Mouse (Mus musculus): ENCODE data around the gene Inpp4a.
A peak's percentile ranks its signal among the peaks of the same experiment; 100 is the strongest.

The Inpp4a gene

DNA sequence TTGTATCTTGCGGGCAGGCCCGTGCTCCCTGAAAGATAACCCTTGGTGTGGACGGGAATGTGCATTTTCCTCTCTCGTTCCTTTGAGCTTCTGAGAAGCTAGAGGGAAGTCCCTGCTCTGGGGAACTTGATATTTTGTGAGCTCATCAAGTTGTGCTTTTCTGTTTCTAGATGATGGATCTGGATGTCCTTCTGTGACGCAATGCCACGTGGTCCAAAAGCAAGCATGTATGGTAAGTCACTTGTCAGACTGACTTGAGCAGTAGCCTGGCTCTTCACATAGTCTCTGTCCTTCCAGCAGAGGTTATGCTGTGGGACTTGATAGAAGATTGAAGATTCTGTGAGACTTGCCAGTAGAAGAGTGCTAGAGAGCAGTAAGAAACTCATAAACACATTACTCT is 57.5 kb downstream of the Inpp4a start:
- DNase-seq (ENCODE audit: low read depth) = no peak

DNA sequence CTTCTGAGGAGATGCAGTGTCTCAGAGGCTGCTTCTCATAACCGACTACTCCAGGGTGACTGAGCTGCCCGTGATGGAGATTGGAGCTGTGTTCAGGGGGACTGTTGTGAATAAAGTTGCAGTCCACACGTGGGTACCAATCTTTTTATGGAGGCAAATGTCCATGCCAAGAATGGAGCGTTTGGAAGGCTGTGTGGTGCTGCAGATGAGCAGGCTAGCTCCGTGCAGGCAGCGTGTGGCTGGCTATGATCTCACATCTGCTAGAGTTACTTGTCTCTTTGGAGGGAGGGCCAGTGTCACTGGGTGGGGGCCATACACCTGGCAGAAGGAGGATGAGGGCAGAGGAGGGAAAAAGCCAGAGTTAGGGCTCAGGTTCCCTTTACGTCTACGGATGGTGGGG is 59.0 kb downstream of the Inpp4a start:
- DNase-seq (ENCODE audit: low read depth) = no peak

GRCm38 (mm10) chr1:37359395-37360092 is 59.9 kb downstream of the Inpp4a start:
- no peak for DNase-seq (ENCODE audit: low read depth)

- DNase-seq (ENCODE audit: low read depth) = no peak
Observed at GRCm38 (mm10) chr1:37360781-37361180, 61.1 kb downstream of the Inpp4a start.

DNA sequence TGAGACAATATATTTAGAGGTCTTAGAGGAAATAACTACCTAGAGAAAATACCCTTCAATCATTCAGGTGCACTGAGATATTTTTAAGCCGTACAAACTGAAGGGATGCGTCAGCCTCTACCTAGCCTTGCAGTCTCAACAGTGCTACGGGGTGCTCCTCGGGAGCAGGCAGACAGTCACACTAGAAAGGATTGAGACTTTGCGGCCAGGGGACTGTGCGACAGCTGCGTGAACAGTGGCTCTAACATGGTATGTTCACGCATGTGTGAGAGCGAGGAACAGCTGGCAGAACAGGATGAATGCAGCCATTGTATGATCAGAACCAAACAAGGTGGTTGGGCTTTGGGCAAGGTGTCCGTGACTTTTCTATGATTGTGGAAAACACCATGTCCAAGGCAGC is 63.1 kb downstream of the Inpp4a start:
- DNase-seq (ENCODE audit: low read depth) = no peak

DNA sequence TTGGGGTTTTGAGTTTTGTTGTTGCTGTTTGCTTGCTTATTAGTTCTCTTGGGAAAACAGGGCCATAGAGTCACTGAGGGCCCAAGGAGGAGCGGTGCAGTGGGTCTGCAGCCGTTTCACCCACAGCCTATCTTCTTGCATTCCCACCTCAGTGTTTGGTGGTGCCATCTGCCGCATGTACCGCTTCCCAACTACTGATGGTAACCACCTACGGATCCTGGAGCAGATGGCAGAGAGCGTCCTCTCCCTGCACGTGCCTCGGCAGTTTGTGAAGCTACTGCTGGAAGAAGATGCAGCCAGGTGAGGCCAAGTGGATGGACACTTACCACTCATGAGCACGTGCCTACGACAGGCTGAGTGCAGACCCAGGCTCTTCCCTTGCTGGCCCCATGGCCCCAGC is 68.5 kb downstream of the Inpp4a start:
- no peak for DNase-seq (ENCODE audit: low read depth)

DNA sequence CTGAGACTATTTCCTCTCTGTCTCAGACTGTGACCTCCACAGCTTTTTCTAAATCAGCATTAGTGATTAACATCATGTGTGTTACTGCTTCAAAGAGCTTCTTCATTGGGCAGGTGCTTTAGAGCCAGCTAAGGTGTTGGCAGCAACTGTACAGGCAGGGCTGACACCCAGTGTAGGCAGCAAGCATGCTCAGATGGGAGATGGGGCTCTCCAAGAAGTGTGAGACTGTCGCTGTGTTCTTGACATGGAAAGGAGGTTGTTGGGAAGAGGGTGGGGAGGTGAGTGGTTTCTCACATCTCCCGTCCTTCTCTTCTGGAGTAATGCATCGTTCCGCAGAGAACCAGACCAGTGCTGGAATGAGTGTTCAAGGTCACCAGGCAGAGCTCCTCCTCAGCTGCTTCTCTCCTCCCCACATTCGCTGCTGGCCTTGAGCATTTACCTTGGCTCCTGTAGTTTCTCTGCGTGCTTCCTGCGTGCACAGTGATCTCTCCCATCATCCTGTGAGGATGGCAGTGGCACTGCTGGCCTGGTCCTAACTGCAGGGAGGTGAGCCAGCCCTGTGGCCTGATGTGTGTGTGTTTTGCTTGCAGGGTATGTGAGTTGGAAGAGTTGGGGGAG is 69.2 kb downstream of the Inpp4a start:
- no peak for DNase-seq (ENCODE audit: low read depth)

- DNase-seq (ENCODE audit: low read depth) = no peak
Observed at GRCm38 (mm10) chr1:37376177-37376576, 76.5 kb downstream of the Inpp4a start.

DNA sequence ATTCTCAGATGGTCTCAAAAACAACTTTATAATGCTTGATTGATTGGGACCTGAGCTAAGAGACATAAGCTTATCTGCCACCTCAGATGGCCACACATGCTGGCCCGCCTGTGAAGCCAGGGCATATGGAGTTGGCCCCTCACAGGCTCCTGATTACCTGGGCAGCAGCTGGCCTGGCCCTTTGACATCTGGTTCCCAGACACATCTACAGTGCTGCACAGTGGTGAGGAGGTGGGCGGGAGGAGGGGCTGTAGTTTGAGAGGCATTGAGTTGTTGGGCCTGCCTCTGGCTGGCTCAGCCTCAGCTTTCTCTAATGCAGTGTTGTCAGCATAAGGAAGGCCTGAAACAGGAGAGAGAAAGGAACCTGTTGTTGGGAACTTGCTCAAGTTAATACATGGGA is 77.1 kb downstream of the Inpp4a start:
- DNase-seq (ENCODE audit: low read depth) = no peak

DNA sequence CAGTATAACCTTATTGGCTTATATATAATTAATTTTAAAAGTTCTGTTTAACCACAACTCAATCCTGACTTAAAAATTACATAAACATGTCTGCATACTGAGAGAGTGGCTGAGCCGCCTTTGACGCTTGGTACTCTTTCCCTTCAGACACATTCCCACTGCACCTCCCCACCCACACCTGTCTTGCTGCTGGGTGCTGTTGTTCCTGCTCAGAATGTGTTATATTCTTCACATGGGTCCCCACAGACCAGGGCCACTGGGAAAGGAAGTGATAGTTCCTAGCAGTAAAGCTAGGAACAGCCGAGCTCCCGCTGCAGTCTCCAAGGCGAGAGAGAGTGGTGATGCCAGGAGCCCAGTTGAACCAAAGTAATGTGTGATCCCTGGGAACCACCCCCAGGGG is 78.4 kb downstream of the Inpp4a start:
- no peak for DNase-seq (ENCODE audit: low read depth)

GRCm38 (mm10) chr1:37379536-37379935 is 79.9 kb downstream of the Inpp4a start:
- DNase-seq (ENCODE audit: low read depth) = no peak

DNA sequence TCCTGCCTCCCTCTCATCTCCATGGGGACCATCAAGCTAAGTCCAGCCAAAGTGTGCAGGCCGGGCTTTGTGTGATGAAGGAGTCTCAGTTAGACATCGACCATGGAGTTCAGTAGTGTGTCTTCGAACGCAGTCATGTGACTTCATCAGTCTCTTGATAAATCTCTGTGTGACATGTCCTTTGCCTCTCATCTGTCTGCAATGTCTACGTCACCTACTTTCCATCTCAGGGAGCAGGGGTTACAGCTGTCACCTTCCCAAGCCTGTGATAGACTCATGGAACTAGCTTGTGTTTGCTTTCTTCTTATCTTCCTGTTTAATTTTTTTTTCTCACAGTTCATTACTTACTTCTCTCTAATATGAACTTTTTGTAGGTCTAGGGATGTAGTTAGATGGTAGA is 81.2 kb downstream of the Inpp4a start:
- no peak for DNase-seq (ENCODE audit: low read depth)

DNA sequence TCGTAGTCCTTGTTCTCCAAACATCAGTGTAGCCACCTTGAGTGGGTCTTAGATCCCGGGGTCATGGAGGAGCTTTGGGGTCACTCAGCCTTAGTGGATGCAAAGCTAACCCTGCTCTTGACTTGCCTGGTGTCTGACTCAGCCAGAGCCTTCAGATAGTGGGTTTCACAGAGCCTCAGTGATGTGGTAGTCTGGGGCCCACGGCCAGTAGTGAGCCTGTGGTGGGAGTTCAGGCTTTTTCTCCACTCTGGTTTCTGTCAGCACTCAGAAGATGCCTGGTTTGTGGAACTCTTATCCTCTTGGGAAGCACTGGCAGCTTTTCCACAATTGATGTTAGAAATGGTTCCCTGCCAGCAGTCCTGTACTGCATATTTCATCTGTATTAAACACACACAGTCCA is 84.6 kb downstream of the Inpp4a start:
- DNase-seq (ENCODE audit: low read depth) = no peak

- no peak for DNase-seq (ENCODE audit: low read depth)
Observed at GRCm38 (mm10) chr1:37386448-37386971, 86.8 kb downstream of the Inpp4a start.

DNA sequence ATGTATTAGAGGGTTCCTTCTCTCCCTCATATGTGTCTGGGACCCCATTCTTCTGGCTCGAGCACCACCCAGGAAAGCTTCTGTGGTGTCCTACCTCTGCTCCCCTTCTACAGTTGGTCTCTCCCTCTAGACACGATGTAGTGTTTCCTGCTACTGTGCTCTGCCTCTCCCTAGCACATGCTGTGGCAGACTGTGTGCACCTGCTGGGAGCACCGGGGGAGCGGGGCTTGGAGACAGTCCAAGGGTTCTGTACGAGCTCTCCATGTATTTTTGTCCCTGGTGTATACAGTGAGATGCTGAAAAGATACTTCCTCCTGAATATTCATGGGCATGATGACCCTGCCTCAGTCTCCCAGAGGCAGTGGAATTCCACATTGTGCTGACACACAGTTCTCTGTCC is 93.5 kb downstream of the Inpp4a start:
- no peak for DNase-seq (ENCODE audit: low read depth)

DNA sequence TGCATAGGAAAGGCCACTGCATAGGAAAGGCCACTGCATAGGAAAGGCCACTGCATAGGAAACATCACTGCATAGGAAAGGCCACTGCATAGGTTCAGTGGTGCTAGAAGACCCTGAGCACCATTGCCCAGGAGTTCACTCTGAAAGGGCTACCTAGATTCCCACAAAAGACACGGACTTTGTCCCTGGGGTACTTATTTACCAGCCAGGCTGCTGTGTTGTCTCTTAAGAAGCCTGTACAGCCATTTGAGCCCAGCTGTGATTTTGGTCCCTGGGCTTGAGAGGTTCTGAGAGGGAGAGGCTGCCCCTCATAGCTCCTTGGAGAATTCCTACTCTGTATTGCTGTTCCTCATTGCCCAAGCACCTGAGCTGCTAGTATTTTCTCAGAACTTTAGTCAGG is 96.8 kb downstream of the Inpp4a start:
- DNase-seq (ENCODE audit: low read depth) = no peak

GRCm38 (mm10) chr1:37398961-37399360 is 99.3 kb downstream of the Inpp4a start:
- DNase-seq (ENCODE audit: low read depth) = no peak

- no peak for DNase-seq (ENCODE audit: low read depth)
Observed at GRCm38 (mm10) chr1:37399734-37400133, 100.1 kb downstream of the Inpp4a start.

- DNase-seq (ENCODE audit: low read depth) = peak; percentile 36
Observed at GRCm38 (mm10) chr1:37401687-37402086, 102.0 kb downstream of the Inpp4a start.

DNA sequence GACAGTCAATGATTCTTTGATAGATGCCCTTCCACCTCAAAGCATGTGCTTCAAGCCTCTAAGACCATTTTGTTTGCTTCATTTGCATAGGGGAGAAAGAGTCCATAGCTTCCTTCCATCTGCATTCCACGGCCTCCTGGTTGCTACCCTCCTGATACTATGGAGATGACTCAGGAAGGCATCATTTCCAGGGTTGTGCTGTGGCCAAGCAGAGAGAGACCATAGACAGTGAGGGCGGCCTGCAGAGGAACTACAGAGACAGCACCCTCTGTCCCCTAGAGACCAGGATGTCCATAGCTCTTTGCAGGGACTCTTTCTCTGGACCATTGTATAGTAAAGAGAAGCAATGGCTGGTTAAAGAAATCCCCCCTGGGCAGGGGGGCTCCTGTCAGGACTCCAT is 105.5 kb downstream of the Inpp4a start:
- DNase-seq (ENCODE audit: low read depth) = no peak

GRCm38 (mm10) chr1:37407228-37407627 is 107.6 kb downstream of the Inpp4a start:
- no peak for DNase-seq (ENCODE audit: low read depth)

DNA sequence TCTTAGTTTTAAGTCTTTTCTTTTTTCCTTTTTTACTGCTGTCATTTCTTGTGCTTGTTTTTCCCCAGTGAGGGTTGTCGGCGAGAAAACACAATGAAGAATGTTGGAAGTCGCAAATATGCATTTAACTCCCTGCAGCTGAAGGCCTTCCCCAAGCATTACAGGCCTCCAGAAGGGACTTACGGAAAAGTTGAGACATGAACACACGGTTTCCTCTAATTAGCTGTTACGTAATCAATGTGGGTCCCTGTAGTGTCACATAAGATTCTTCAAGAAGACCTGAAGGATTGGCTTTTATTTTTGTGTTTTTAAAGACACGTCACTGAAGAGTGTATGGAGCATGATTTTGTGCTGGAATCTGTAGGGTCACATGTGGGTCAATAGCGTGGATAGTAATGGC is 108.4 kb downstream of the Inpp4a start:
- DNase-seq (ENCODE audit: low read depth) = no peak

DNA sequence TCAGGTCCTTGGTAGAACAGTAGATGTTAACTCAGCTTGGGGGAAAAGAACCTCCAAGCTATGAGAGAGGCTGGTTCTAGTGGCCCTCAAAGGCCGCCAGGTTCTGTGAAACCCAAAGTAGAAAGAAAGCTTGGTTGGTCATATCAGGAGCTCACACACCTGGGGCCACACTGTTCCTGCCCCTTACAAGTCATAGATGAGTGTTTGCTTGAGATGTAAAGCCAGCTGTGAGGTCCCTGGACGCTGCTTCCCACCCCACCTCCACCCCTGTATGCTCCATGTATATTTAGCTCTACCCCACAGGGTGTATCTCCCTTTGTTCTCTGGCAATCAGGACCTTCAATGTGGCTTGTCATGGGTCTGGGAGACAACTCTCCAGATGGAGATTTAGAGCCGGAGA is 109.0 kb downstream of the Inpp4a start:
- no peak for DNase-seq (ENCODE audit: low read depth)

- no peak for DNase-seq (ENCODE audit: low read depth)
Observed at GRCm38 (mm10) chr1:37409647-37410046, 110.0 kb downstream of the Inpp4a start.

Measured in fibroblast of lung, adult 2 months (primary cell).